Mouse (Mus musculus) erythroblast, embryonic 14.5 days (primary cell): ENCODE measurements around the gene Htr1f. TPM values are rescaled to one million over a fixed set of nuclear protein-coding genes. Genes with fewer than 3 reads are reported as not detected.

Experiments
- H3K27me3 ChIP-seq: 2 replicates; pipeline ENCODE4 v1.6.1; 2012; ENCODE audit warnings: inconsistent platforms; ENCODE audit not compliant: control insufficient read depth
- H3K36me3 ChIP-seq: 2 replicates; pipeline ENCODE4 v1.6.1; 2012; ENCODE audit warnings: mild to moderate bottlenecking, inconsistent platforms; ENCODE audit not compliant: control insufficient read depth
- H3K4me1 ChIP-seq: 2 replicates; pipeline ENCODE4 v1.6.1; 2012; ENCODE audit warnings: inconsistent platforms; ENCODE audit not compliant: control insufficient read depth
- H3K4me3 ChIP-seq: replicated peaks from 2 replicates; pipeline ENCODE3; 2012; ENCODE audit warnings: moderate library complexity, mild to moderate bottlenecking, inconsistent platforms
- H3K9me3 ChIP-seq: 2 replicates; pipeline ENCODE4 v1.6.1; 2012; ENCODE audit warnings: low read length, inconsistent platforms, mixed read lengths; ENCODE audit not compliant: control insufficient read depth
- GATA1 ChIP-seq: IDR thresholded peaks from 2 replicates; pipeline ENCODE4 v1.6.1; 2012; ENCODE audit warnings: low read length, inconsistent platforms, mixed read lengths
- TAL1 ChIP-seq: IDR thresholded peaks from 3 replicates; pipeline ENCODE4 v1.6.1; 2012; ENCODE audit warnings: low read length, inconsistent platforms, mixed read lengths
- polyA plus RNA-seq: library from polyadenylated mRNA; stranded (reverse); fragments of >175 nt; gene quantifications from 2 replicates; pipeline ENCODE4 v1.2.3, GENCODE M21; 2012

Htr1f gene
- polyA plus RNA-seq, 1 experiment, result not detected

DNA sequence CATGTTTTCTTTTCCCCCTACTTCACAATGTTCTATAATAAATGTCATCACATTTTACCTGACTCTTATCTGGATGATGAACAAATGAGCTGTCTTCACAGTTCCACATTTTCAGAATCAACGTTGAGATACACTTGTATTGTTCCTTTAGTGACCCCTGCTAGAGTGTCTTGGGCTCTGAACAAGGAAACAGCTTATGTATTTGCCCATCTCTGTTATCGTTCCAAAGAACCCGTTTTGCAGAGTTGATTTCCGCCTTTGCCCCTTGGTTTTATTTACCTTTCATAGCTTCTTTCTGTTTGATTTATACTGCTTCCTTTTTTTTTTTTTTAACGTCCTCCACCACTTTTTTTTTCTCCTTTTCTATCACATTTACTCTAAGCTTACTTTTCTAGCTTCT lies 225.9 kb downstream of the Htr1f start:
- no peaks in the 10 kb centered on the region for H3K4me1 ChIP-seq
- no peaks in the 10 kb centered on the region for H3K27me3 ChIP-seq
- no peaks in the 10 kb centered on the region for H3K36me3 ChIP-seq
- H3K4me3 ChIP-seq, result no peak overlapping the region
- no peaks in the 10 kb centered on the region for H3K9me3 ChIP-seq
- TF ChIP-seq GATA1 (no peak), TAL1 (no peak)

DNA sequence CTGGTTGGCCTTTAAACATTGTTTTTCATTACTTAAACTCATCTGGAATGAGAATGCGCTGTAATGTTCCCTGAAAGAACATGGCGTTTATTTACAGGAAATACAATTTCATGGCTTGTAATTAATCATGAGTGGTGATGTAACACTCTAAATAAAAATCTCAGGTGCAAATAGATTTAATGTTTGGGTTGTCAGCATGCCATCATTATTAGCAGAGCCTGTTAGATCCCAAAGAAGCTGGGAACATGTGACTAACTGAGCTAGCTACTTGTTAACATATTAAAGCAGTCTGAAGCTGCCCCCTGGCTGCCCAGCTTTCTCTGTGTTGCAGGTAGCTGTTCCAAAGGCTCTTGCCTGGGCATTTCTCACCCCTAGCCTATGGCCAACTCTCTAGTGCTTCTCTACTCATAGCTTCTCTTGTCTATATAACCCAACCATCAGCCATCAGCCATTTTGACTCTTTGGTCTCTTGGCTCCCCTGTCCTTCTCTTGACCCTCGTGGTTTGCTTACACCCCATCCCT lies 227.0 kb downstream of the Htr1f start:
- H3K36me3 ChIP-seq, result no peaks in the 10 kb centered on the region
- no peaks in the 10 kb centered on the region for H3K27me3 ChIP-seq
- no peaks in the 10 kb centered on the region for H3K9me3 ChIP-seq
- TF ChIP-seq GATA1, result no peak
- TF ChIP-seq TAL1, result no peak
- H3K4me1 ChIP-seq, result peaks cover 4% of the 10 kb centered on the region
- no peak overlapping the region for H3K4me3 ChIP-seq

DNA sequence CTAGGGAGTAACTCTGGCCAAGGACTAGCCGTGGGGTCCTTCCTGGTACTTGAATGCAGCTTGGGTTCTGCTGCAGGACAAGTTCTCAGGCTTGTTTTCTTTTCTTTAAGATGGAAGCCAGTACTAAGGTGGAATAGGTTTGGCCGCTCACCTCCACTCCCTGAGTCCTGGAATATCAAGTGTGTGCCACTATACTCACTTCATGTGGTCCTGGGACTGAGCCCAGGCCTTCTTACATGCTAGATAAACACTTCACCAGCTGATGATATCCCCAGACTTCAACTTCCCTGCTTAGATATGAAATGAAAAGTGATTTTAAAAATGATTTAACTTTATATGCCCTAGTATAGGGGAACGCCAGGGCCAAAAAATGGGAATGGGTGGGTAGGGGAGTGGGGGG lies 228.3 kb downstream of the Htr1f start:
- H3K9me3 ChIP-seq, result no peaks in the 10 kb centered on the region
- H3K36me3 ChIP-seq, result no peaks in the 10 kb centered on the region
- peaks cover 9% of the 10 kb centered on the region for H3K4me1 ChIP-seq
- TF ChIP-seq GATA1, result no peak
- H3K4me3 ChIP-seq, result no peak overlapping the region
- no peaks in the 10 kb centered on the region for H3K27me3 ChIP-seq

DNA sequence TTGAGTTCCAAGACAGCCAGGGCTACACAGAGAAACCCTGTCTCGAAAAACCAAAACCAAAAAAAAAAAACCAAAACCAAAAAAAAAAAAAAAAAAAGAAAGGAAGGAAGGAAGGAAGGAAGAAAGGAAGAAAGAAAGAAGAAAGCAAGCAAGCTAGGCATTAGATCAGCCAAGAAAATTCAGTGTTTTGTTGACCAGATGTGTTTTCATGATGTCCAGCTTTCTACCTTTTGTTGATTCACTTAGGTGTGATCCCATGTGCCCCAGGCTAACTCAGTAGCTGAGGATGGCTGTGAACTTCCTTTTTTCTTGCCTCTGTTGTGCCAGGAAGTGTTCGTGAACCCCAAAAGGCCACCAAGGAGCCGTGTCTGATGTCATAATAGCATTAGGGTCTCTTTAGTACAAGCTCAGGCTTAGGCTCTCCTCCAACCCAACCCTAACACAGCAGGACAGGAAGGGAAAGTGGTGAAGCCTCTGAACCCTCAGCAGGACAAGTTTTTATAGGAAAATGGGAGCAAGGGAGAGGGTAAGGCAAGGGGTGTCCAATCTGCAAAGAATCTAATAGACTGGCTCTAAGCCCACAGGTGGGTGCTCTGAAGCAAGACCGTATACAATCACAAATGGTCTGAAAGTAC lies 228.9 kb downstream of the Htr1f start:
- Histone ChIP-seq H3K27me3 (no peaks in the 10 kb centered on the region), H3K4me1 (peaks cover 15% of the 10 kb centered on the region), H3K4me3 (no peak overlapping the region), H3K9me3 (no peaks in the 10 kb centered on the region), H3K36me3 (no peaks in the 10 kb centered on the region)
- TF ChIP-seq TAL1 (no peak), GATA1 (no peak)

DNA sequence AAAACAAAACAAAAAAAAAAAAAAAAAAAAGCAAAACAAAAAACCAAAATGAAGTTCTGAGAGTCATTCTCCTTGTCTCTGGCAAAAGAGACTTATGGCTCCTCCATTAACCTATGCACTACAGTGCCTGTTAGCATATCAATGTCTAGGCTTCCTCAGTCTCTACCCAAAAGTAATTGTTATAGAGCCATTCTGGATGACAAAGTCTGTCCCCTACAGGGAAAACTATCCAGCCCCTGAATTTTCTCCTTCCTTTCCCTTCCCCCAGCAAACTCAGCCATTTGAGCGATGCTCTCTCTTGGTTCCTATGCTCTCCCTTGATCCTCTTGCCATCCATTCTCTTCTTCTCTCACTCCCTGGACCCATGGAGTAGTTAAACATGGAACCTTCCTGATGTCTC lies 229.8 kb downstream of the Htr1f start:
- Histone ChIP-seq H3K9me3 (no peaks in the 10 kb centered on the region), H3K4me1 (peaks cover 15% of the 10 kb centered on the region), H3K27me3 (no peaks in the 10 kb centered on the region), H3K36me3 (no peaks in the 10 kb centered on the region), H3K4me3 (no peak overlapping the region)
- no peak for TF ChIP-seq GATA1
- no peak for TF ChIP-seq TAL1

DNA sequence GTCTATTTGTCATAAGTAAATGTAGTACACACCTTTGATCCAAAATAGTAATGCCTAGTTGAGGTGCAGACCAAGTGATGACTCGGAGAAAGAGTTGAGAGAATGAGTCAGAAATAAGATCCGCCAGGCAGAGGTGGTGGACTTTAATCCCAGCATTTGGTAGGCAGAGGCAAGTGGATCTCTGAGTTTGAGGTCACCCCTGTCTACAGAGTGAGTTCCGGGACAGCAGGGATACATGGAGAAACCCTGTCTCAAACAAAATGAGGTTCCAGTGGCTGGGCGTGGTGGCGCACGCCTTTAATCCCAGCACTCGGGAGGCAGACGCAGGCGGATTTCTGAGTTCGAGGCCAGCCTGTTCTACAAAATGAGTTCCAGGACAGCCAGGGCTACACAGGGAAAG lies 230.3 kb downstream of the Htr1f start:
- Histone ChIP-seq H3K36me3 (no peaks in the 10 kb centered on the region), H3K27me3 (no peaks in the 10 kb centered on the region), H3K4me1 (peaks cover 15% of the 10 kb centered on the region), H3K4me3 (no peak overlapping the region), H3K9me3 (no peaks in the 10 kb centered on the region)
- TF ChIP-seq GATA1 (no peak), TAL1 (no peak)
